Comparison of ENCODE assay signal across 22 mouse cellular contexts in genomic region chr8:10139536-10139935, GRCm38 (mm10). TPM values are rescaled to one million over a fixed set of nuclear protein-coding genes. Genes with fewer than 3 reads are reported as not detected.
A peak's percentile ranks its signal among the peaks of the same experiment; 100 is the strongest.
DNase-seq lines count a peak whose midpoint lies in the region; ATAC-seq and TF ChIP-seq lines count a peak whose summit lies in the region.
"Had no signal": no experiment of that assay in that cellular context is flagged by ENCODE, and none has a peak within 500 bp of the region (broad histone marks: within the 10 kb centered on the region; RNA-seq: fewer than 3 reads in every experiment).

No protein-coding gene starts in this region.

- no peak overlapping the region for H3K4me2 ChIP-seq in liver, postnatal 0 days (ENCODE audit: low read depth, low read length)
- 0 out of 2 replicates have a peak overlapping the region, but pooled peaks have one; percentile 19 for H3K4me2 ChIP-seq in limb, embryonic 13.5 days (replicated peaks)
- no peak overlapping the region for H3K4me2 ChIP-seq in midbrain, embryonic 11.5 days
- no peak overlapping the region for H3K4me2 ChIP-seq in hindbrain, embryonic 16.5 days (ENCODE audit: low read length)
- H3K4me2 ChIP-seq: embryonic facial prominence, embryonic 15.5 days; liver, embryonic 15.5 days had no signal

- H3K36me3 ChIP-seq in liver, adult 2 months (ENCODE audit: control insufficient read depth, insufficient read depth, low read length): no peaks in the 10 kb centered on the region
- no peaks in the 10 kb centered on the region for H3K36me3 ChIP-seq in liver, postnatal 0 days (replicated peaks; ENCODE audit: insufficient read depth, low read length)
- H3K36me3 ChIP-seq in limb, embryonic 13.5 days: no peaks in the 10 kb centered on the region
- H3K36me3 ChIP-seq in midbrain, embryonic 11.5 days (ENCODE audit: control insufficient read depth, insufficient read depth, low read length): no peaks in the 10 kb centered on the region
- no peaks in the 10 kb centered on the region for H3K36me3 ChIP-seq in hindbrain, embryonic 16.5 days (ENCODE audit: control insufficient read depth, insufficient read depth, low read length)
- H3K36me3 ChIP-seq: embryonic facial prominence, embryonic 15.5 days; liver, embryonic 15.5 days had no signal

- H3K27me3 ChIP-seq in liver, adult 2 months (ENCODE audit: control insufficient read depth, insufficient read depth, low read length): no peaks in the 10 kb centered on the region
- H3K27me3 ChIP-seq in liver, postnatal 0 days (ENCODE audit: insufficient read depth, low read length): no peaks in the 10 kb centered on the region
- 0 out of 2 replicates have a peak, but pooled peaks cover 8% of the 10 kb centered on the region for H3K27me3 ChIP-seq in limb, embryonic 13.5 days
- H3K27me3 ChIP-seq in midbrain, embryonic 11.5 days (ENCODE audit: control insufficient read depth, insufficient read depth, low read length): no peaks in the 10 kb centered on the region
- no peaks in the 10 kb centered on the region for H3K27me3 ChIP-seq in hindbrain, embryonic 16.5 days (replicated peaks; ENCODE audit: control insufficient read depth, insufficient read depth, low read length)
- H3K27me3 ChIP-seq: embryonic facial prominence, embryonic 15.5 days; liver, embryonic 15.5 days; megakaryocyte, embryonic 14.5 days had no signal

- WGBS in liver, adult 2 months: 32% methylated on average over 8 of the region's 8 CpGs
- 26% methylated on average over 8 of the region's 8 CpGs for WGBS in liver, postnatal 0 days (ENCODE audit: insufficient replicate concordance)
- 18% methylated on average over 8 of the region's 8 CpGs for WGBS in limb, embryonic 13.5 days
- WGBS in midbrain, embryonic 11.5 days: 43% methylated on average over 8 of the region's 8 CpGs
- WGBS in hindbrain, embryonic 16.5 days: 51% methylated on average over 8 of the region's 8 CpGs

- H3K4me3 ChIP-seq in liver, adult 2 months (ENCODE audit: insufficient read depth, low read depth, low read length): no peak overlapping the region
- no peak overlapping the region for H3K4me3 ChIP-seq in liver, postnatal 0 days (ENCODE audit: low read depth, low read length)
- H3K4me3 ChIP-seq in limb, embryonic 13.5 days: no peak overlapping the region
- no peak overlapping the region for H3K4me3 ChIP-seq in midbrain, embryonic 11.5 days (ENCODE audit: low read depth, low read length)
- no peak overlapping the region for H3K4me3 ChIP-seq in hindbrain, embryonic 16.5 days (ENCODE audit: low read length)
- H3K4me3 ChIP-seq: embryonic facial prominence, embryonic 15.5 days; heart, adult 2 months; left cerebral cortex, adult 2 months; liver, embryonic 15.5 days; megakaryocyte, embryonic 14.5 days had no signal

- no peak for TF ChIP-seq CTCF in liver, adult 2 months (IDR thresholded peaks at IDR 0.05; ENCODE audit: low read depth, low read length)
- no peak for TF ChIP-seq CTCF in liver, postnatal 0 days (IDR thresholded peaks at IDR 0.05; ENCODE audit: low read depth)

- no peaks in the 10 kb centered on the region for H3K4me1 ChIP-seq in liver, adult 2 months (ENCODE audit: control insufficient read depth, insufficient read depth, low read length)
- no peaks in the 10 kb centered on the region for H3K4me1 ChIP-seq in liver, postnatal 0 days (ENCODE audit: insufficient read depth)
- no peaks in the 10 kb centered on the region for H3K4me1 ChIP-seq in limb, embryonic 13.5 days
- H3K4me1 ChIP-seq in midbrain, embryonic 11.5 days (ENCODE audit: control insufficient read depth, insufficient read depth, low read length): no peaks in the 10 kb centered on the region
- no peaks in the 10 kb centered on the region for H3K4me1 ChIP-seq in hindbrain, embryonic 16.5 days (ENCODE audit: control insufficient read depth, insufficient read depth, low read depth, low read length)
- H3K4me1 ChIP-seq: embryonic facial prominence, embryonic 15.5 days; liver, embryonic 15.5 days; megakaryocyte, embryonic 14.5 days had no signal

- no peaks in the 10 kb centered on the region for H3K79me2 ChIP-seq in liver, adult 2 months (ENCODE audit: control insufficient read depth, insufficient read depth, low read length)

- peak; percentile 10 for DNase-seq in liver, adult 2 months (ENCODE audit: extremely low read depth, low read depth, low spot score)
- no peak for DNase-seq in liver, postnatal 0 days
- peak; percentile 9 for DNase-seq in R1 (ENCODE audit: low read depth, low spot score)
- peak; percentile 20 for DNase-seq in embryo, embryonic 9.5 days (ENCODE audit: extremely low spot score)
- DNase-seq in midbrain, embryonic 11.5 days (ENCODE audit: low spot score, missing footprints): no peak
- DNase-seq in layer of hippocampus, postnatal 25 days (ENCODE audit: extremely low spot score in 1 of 2, low spot score in 1 of 2): no peak
- DNase-seq: adrenal gland, adult 8-10 months; B cell, adult 2 months; cerebellum, adult 8-10 months; forebrain, postnatal 0 days; heart, adult 2 months; kidney, adult 8-10 months; kidney, postnatal 25 days; lung, postnatal 10 days; right cerebral cortex, adult 18-20 months had no signal

- H3K9ac ChIP-seq in liver, adult 2 months (ENCODE audit: low read depth, low read length): no peak overlapping the region
- no peak overlapping the region for H3K9ac ChIP-seq in liver, postnatal 0 days (replicated peaks)
- H3K9ac ChIP-seq in limb, embryonic 13.5 days: no peak overlapping the region
- no peak overlapping the region for H3K9ac ChIP-seq in midbrain, embryonic 11.5 days (ENCODE audit: low read length)
- no peak overlapping the region for H3K9ac ChIP-seq in hindbrain, embryonic 16.5 days (ENCODE audit: low read depth, low read length)
- H3K9ac ChIP-seq: embryonic facial prominence, embryonic 15.5 days; forebrain, postnatal 0 days; liver, embryonic 15.5 days had no signal

- H3K27ac ChIP-seq in liver, adult 2 months (replicated peaks; ENCODE audit: insufficient read depth, low read depth, low read length): no peak overlapping the region
- H3K27ac ChIP-seq in liver, postnatal 0 days (ENCODE audit: low read depth): no peak overlapping the region
- no peak overlapping the region for H3K27ac ChIP-seq in limb, embryonic 13.5 days
- H3K27ac ChIP-seq in midbrain, embryonic 11.5 days (ENCODE audit: low read depth, low read length): no peak overlapping the region
- no peak overlapping the region for H3K27ac ChIP-seq in hindbrain, embryonic 16.5 days (ENCODE audit: low read depth, low read length)
- H3K27ac ChIP-seq: embryonic facial prominence, embryonic 15.5 days; heart, adult 2 months; left cerebral cortex, adult 2 months; liver, embryonic 15.5 days had no signal

- TF ChIP-seq EP300 in liver, postnatal 0 days (IDR thresholded peaks at IDR 0.05; ENCODE audit: low read depth): no peak

- TF ChIP-seq POLR2A in liver, adult 2 months (IDR thresholded peaks at IDR 0.05; ENCODE audit: extremely low read depth, insufficient read depth, low read length): no peak

- H3K9me3 ChIP-seq in liver, postnatal 0 days (ENCODE audit: low read length): no peaks in the 10 kb centered on the region
- 0 out of 2 replicates have a peak, but pooled peaks cover 4% of the 10 kb centered on the region for H3K9me3 ChIP-seq in limb, embryonic 13.5 days
- H3K9me3 ChIP-seq in midbrain, embryonic 11.5 days (ENCODE audit: control insufficient read depth, low read length): no peaks in the 10 kb centered on the region
- no peaks in the 10 kb centered on the region for H3K9me3 ChIP-seq in hindbrain, embryonic 16.5 days (ENCODE audit: control insufficient read depth, low read length)
- H3K9me3 ChIP-seq: embryonic facial prominence, embryonic 15.5 days; liver, embryonic 15.5 days; megakaryocyte, embryonic 14.5 days had no signal

- ATAC-seq in liver, postnatal 0 days: no peak
- ATAC-seq in limb, embryonic 13.5 days (ENCODE audit: low FRiP score, low read depth): no peak
- ATAC-seq in midbrain, embryonic 11.5 days (ENCODE audit: low FRiP score): no peak
- ATAC-seq in hindbrain, embryonic 16.5 days: no peak
- ATAC-seq: forebrain, postnatal 0 days had no signal

RNA-seq across cellular contexts. Expression of gene Myo16, which starts 14.2 kb away (rescaled TPM):
- total RNA-seq in liver, adult 2 months (2014; rRNA removed): under 0.01 TPM in 1 of 2 replicates, not detected in the other
- polyA plus RNA-seq in liver, adult 2 months (2012; rRNA removed): not detected in 2 replicates
- 0.01 TPM in 1 of 2 replicates, not detected in the other for polyA plus RNA-seq in liver, postnatal 0 days (2015; fragmentation: Nextera tagmentation; extraction: Ambion mirVana)
- polyA plus RNA-seq in limb, embryonic 13.5 days (2015; fragmentation: Nextera tagmentation; extraction: Ambion mirVana): 0.54 and 0.70 TPM in 2 replicates
- 2.7 and 3.0 TPM in 2 replicates for polyA plus RNA-seq in midbrain, embryonic 11.5 days (2014; fragmentation: Nextera tagmentation; extraction: Ambion mirVana)
- 4.6 and 6.1 TPM in 2 replicates for polyA plus RNA-seq in hindbrain, embryonic 16.5 days (2015; fragmentation: Nextera tagmentation; extraction: Ambion mirVana)
- total RNA-seq in layer of hippocampus, postnatal 25 days (2021): 10 to 100 TPM; 27.4 to 28.0 TPM
- polyA plus RNA-seq: heart, adult 2 months; heart, postnatal 0 days had no signal

Comparison
In these comparisons a context has a peak if more than half of its experiments do, and no peak if none do; other contexts are left out.
1. DNase-seq: peak in liver, adult 2 months (single experiment), R1 (single experiment) and embryo, embryonic 9.5 days (single experiment); none in liver, postnatal 0 days (single experiment), midbrain, embryonic 11.5 days (single experiment) and layer of hippocampus, postnatal 25 days (0 of 2).